Mouse (Mus musculus) limb, embryonic 14.5 days (tissue): Measurements from ENCODE around the gene Osbpl2. TPM values are rescaled to one million over a fixed set of nuclear protein-coding genes. Genes with fewer than 3 reads are reported as not detected.

Experiments
- ATAC-seq: fragments of 200-750 bp; cut with Nextera tagmentation; 2 replicates; pipeline ENCODE4 v1.8.0; 2017; ENCODE audit warnings: low read depth, moderate number of reproducible peaks, moderate TSS enrichment; ENCODE audit not compliant: low FRiP score
- DNase-seq: peaks from one replicate; pipeline ENCODE4 v3.0.0-alpha.2; 2015; ENCODE audit warnings: low spot score
- H3K27ac ChIP-seq: fragments of 300-500 bp; sonication (generic); replicated peaks from 2 replicates; pipeline ENCODE4 v1.5.1; 2014; ENCODE audit warnings: low read depth, mild to moderate bottlenecking, low read length, moderate library complexity, mixed read lengths
- H3K27me3 ChIP-seq: fragments of 300-500 bp; sonication (generic); 2 replicates; pipeline ENCODE4 v1.6.1; 2014; ENCODE audit warnings: low read length, mixed read lengths; ENCODE audit not compliant: control insufficient read depth, insufficient read depth
- H3K36me3 ChIP-seq: fragments of 300-500 bp; sonication (generic); 2 replicates; pipeline ENCODE4 v1.6.1; 2014; ENCODE audit warnings: mild to moderate bottlenecking, low read length, moderate library complexity, mixed read lengths; ENCODE audit not compliant: control insufficient read depth, insufficient read depth
- H3K4me1 ChIP-seq: fragments of 300-500 bp; sonication (generic); 2 replicates; pipeline ENCODE4 v1.6.1; 2014; ENCODE audit warnings: antibody characterized with exemption, low read length, mixed read lengths; ENCODE audit not compliant: control insufficient read depth, insufficient read depth
- H3K4me2 ChIP-seq: fragments of 300-500 bp; sonication (generic); replicated peaks from 2 replicates; pipeline ENCODE4 v1.6.1; 2014; ENCODE audit warnings: low read depth, mild to moderate bottlenecking, low read length, moderate library complexity; ENCODE audit not compliant: severe bottlenecking
- H3K4me3 ChIP-seq: fragments of 300-500 bp; sonication (generic); replicated peaks from 2 replicates; pipeline ENCODE4 v1.5.1; 2014; ENCODE audit warnings: low read length
- H3K9ac ChIP-seq: fragments of 300-500 bp; sonication (generic); 2 replicates; pipeline ENCODE4 v1.6.1; 2014; ENCODE audit warnings: mild to moderate bottlenecking, low read depth, low read length, moderate library complexity; ENCODE audit not compliant: severe bottlenecking
- H3K9me3 ChIP-seq: fragments of 300-500 bp; sonication (generic); 2 replicates; pipeline ENCODE4 v1.6.1; 2016; ENCODE audit warnings: low read length; ENCODE audit not compliant: control insufficient read depth
- POLR2A ChIP-seq: fragments of 200-500 bp; IDR thresholded peaks from 2 replicates; pipeline ENCODE4 v1.8.0; 2012; ENCODE audit warnings: inconsistent platforms, mild to moderate bottlenecking, moderate library complexity, borderline replicate concordance; ENCODE audit not compliant: insufficient read depth, insufficient read length; ENCODE audit errors: extremely low read depth
- WGBS: fragments of 180-500 bp; shearing (Covaris S2); extraction: QIAGEN DNeasy Blood & Tissue Kit; methylation state at CpG from one replicate; pipeline ENCODE4 v1.1.7; 2014; 5-methylcytosine and 5-hydroxymethylcytosine counted together
- microRNA-seq: library from miRNA; unstranded; fragments of <30 nt; microRNA quantifications from one replicate; pipeline ENCODE4, GENCODE M21; 2016
- polyA plus RNA-seq, 2 experiments: library from polyadenylated mRNA; depleted of rRNA in 1 of 2; stranded (reverse) in 1 of 2; unstranded in 1 of 2; fragments of >200 nt; fragmentation: Nextera tagmentation in 1 of 2; extraction: Ambion mirVana in 1 of 2; gene quantifications; 2 replicates each; pipeline versions ENCODE4 v1.2.1 to v1.2.3; 2012 to 2014

The Osbpl2 gene
- polyA plus RNA-seq, 2 experiments = 28.6 to 42.2 TPM

DNA sequence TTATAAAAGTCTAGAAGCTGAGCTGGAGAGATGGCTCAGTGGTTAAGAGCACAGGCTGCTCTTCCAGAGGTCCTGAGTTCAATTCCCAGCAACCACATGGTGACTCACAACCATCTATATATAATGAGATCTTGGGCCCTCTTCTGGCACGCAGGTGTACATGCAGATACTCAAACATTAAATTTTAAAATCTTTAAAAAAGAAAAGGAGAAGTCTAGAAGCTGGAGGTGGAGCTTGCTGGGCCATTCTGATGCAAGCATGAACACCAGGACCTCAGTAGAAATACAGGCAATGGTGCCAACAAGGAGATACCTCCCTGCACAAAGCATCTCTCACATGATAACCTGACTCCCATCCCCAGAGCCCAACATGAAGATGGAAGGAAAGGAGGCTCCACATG lies 89.9 kb downstream of the Osbpl2 start:
- DNase-seq = no peak
- Histone ChIP-seq H3K4me3 (no peak overlapping the region), H3K4me2 (no peak overlapping the region), H3K27me3 (no peaks in the 10 kb centered on the region), H3K27ac (no peak overlapping the region), H3K4me1 (no peaks in the 10 kb centered on the region), H3K36me3 (no peaks in the 10 kb centered on the region), H3K9me3 (no peaks in the 10 kb centered on the region), H3K9ac (no peak overlapping the region)
- ATAC-seq = no peak
- TF ChIP-seq POLR2A = no peak
- 87% methylated on average over 1 of the region's 1 CpGs for WGBS

DNA sequence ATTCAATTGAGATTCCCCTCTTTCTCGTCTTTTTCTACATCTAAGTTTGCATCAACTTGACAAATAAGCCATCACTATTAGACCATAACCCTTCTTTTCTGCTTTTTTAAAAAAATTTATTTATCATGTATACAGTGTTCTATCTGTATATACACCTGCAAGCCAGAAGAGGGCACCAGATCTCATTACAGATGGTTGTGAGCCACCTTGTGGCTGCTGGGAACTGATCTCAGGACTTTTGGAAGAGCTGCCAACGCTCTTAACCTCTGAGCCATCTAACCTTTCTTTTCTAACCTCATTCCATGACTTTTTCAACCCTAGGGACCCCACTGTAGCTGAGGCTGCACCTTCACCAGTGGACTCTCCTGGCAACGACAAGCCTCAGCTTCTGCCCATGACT lies 93.1 kb downstream of the Osbpl2 start:
- Histone ChIP-seq H3K36me3 (no peaks in the 10 kb centered on the region), H3K4me2 (no peak overlapping the region), H3K9me3 (no peaks in the 10 kb centered on the region), H3K4me3 (no peak overlapping the region), H3K27me3 (no peaks in the 10 kb centered on the region), H3K4me1 (no peaks in the 10 kb centered on the region), H3K9ac (no peak overlapping the region), H3K27ac (no peak overlapping the region)
- DNase-seq (no peak), ATAC-seq (no peak)
- WGBS = 89% methylated on average over 3 of the region's 3 CpGs
- TF ChIP-seq POLR2A = no peak

Small RNA genes lying within 50 kb of the gene (microRNA-seq; reads per million reads assigned to microRNA genes)
- not detected for gene Mir7005

Other genes with a start within 250 kb of the Osbpl2 start
- gene Taf4, start 142.7 kb upstream of the Osbpl2 start, polyA plus RNA-seq (2012; rRNA removed) = 15.2 and 17.6 TPM in 2 replicates
- 3.9 and 4.4 TPM in 2 replicates for gene Taf4, start 142.7 kb upstream of the Osbpl2 start, polyA plus RNA-seq (2014; fragmentation: Nextera tagmentation; extraction: Ambion mirVana)
- 69.1 and 75.6 TPM in 2 replicates for gene Lsm14b, start 94.3 kb upstream of the Osbpl2 start, polyA plus RNA-seq (2012; rRNA removed)
- 7.7 and 7.8 TPM in 2 replicates for gene Lsm14b, start 94.3 kb upstream of the Osbpl2 start, polyA plus RNA-seq (2014; fragmentation: Nextera tagmentation; extraction: Ambion mirVana)
- 259 and 298 TPM in 2 replicates for gene Psma7, start 76.9 kb upstream of the Osbpl2 start, polyA plus RNA-seq (2012; rRNA removed)
- gene Psma7, start 76.9 kb upstream of the Osbpl2 start, polyA plus RNA-seq (2014; fragmentation: Nextera tagmentation; extraction: Ambion mirVana) = 501 and 620 TPM in 2 replicates
- 9.1 and 11.4 TPM in 2 replicates for gene Ss18l1, start 76.8 kb upstream of the Osbpl2 start, polyA plus RNA-seq (2012; rRNA removed)
- gene Ss18l1, start 76.8 kb upstream of the Osbpl2 start, polyA plus RNA-seq (2014; fragmentation: Nextera tagmentation; extraction: Ambion mirVana) = 3.5 and 4.9 TPM in 2 replicates
- 28.5 and 29.8 TPM in 2 replicates for gene Mtg2, start 48.7 kb upstream of the Osbpl2 start, polyA plus RNA-seq (2012; rRNA removed)
- gene Mtg2, start 48.7 kb upstream of the Osbpl2 start, polyA plus RNA-seq (2014; fragmentation: Nextera tagmentation; extraction: Ambion mirVana) = 22.1 and 24.3 TPM in 2 replicates
- gene Hrh3, start 14.8 kb upstream of the Osbpl2 start, polyA plus RNA-seq (2012; rRNA removed) = 0.04 and 0.10 TPM in 2 replicates
- gene Hrh3, start 14.8 kb upstream of the Osbpl2 start, polyA plus RNA-seq (2014; fragmentation: Nextera tagmentation; extraction: Ambion mirVana) = 0.17 TPM in 1 of 2 replicates, not detected in the other
- 115 and 147 TPM in 2 replicates for gene Adrm1, start 52.2 kb downstream of the Osbpl2 start, polyA plus RNA-seq (2012; rRNA removed)
- 135 and 147 TPM in 2 replicates for gene Adrm1, start 52.2 kb downstream of the Osbpl2 start, polyA plus RNA-seq (2014; fragmentation: Nextera tagmentation; extraction: Ambion mirVana)
- 47.3 and 56.7 TPM in 2 replicates for gene Lama5, start 106.6 kb downstream of the Osbpl2 start, polyA plus RNA-seq (2012; rRNA removed)
- gene Lama5, start 106.6 kb downstream of the Osbpl2 start, polyA plus RNA-seq (2014; fragmentation: Nextera tagmentation; extraction: Ambion mirVana) = 30.4 and 31.2 TPM in 2 replicates
- gene Rps21, start 138.1 kb downstream of the Osbpl2 start, polyA plus RNA-seq (2012; rRNA removed) = 3,975 and 4,219 TPM in 2 replicates
- gene Rps21, start 138.1 kb downstream of the Osbpl2 start, polyA plus RNA-seq (2014; fragmentation: Nextera tagmentation; extraction: Ambion mirVana) = 716 and 729 TPM in 2 replicates
- 37.7 and 45.8 TPM in 2 replicates for gene Cables2, start 154.2 kb downstream of the Osbpl2 start, polyA plus RNA-seq (2012; rRNA removed)
- 22.5 and 23.4 TPM in 2 replicates for gene Cables2, start 154.2 kb downstream of the Osbpl2 start, polyA plus RNA-seq (2014; fragmentation: Nextera tagmentation; extraction: Ambion mirVana)
- 2.0 and 2.3 TPM in 2 replicates for gene Rbbp8nl, start 170.6 kb downstream of the Osbpl2 start, polyA plus RNA-seq (2012; rRNA removed)
- gene Rbbp8nl, start 170.6 kb downstream of the Osbpl2 start, polyA plus RNA-seq (2014; fragmentation: Nextera tagmentation; extraction: Ambion mirVana) = 1.0 and 1.3 TPM in 2 replicates
- gene Gata5, start 215.4 kb downstream of the Osbpl2 start, polyA plus RNA-seq (2012; rRNA removed) = 0.01 and 0.05 TPM in 2 replicates
- gene Gata5, start 215.4 kb downstream of the Osbpl2 start, polyA plus RNA-seq (2014; fragmentation: Nextera tagmentation; extraction: Ambion mirVana) = 0.06 TPM in 1 of 2 replicates, not detected in the other